Comparison of ENCODE assay signal across 7 mouse cellular contexts in genomic region chr7:100924674-100925445, GRCm38 (mm10). TPM values are rescaled to one million over a fixed set of nuclear protein-coding genes. Genes with fewer than 3 reads are reported as not detected.
DNase-seq lines count a peak whose midpoint lies in the region; ATAC-seq and TF ChIP-seq lines count a peak whose summit lies in the region.

No protein-coding gene starts in this region.

- peak overlapping the region; percentile 50; the same call in 1 of the 2 replicates for H3K9ac ChIP-seq in embryonic facial prominence, embryonic 14.5 days (ENCODE audit: low read depth, low read length)
- H3K9ac ChIP-seq in hindbrain, embryonic 15.5 days = no peak overlapping the region

- peak overlapping the region; percentile 92 for H3K4me2 ChIP-seq in embryonic facial prominence, embryonic 14.5 days (ENCODE audit: low read depth, low read length)
- H3K4me2 ChIP-seq in hindbrain, embryonic 15.5 days = peak overlapping the region; percentile 87; the same call in 1 of the 2 replicates

- H3K36me3 ChIP-seq in embryonic facial prominence, embryonic 14.5 days (ENCODE audit: control insufficient read depth, insufficient read depth, low read length) = peaks cover 36% of the 10 kb centered on the region
- H3K36me3 ChIP-seq in hindbrain, embryonic 15.5 days = no peaks in the 10 kb centered on the region

- peaks cover 69% of the 10 kb centered on the region for H3K4me1 ChIP-seq in embryonic facial prominence, embryonic 14.5 days (ENCODE audit: control insufficient read depth, insufficient read depth, low read length)
- H3K4me1 ChIP-seq in hindbrain, embryonic 15.5 days (replicated peaks) = peaks cover 52% of the 10 kb centered on the region
- H3K4me1 ChIP-seq in olfactory bulb, adult 2 months (ENCODE audit: control insufficient read depth, insufficient read depth, low read length) = peaks cover 72% of the 10 kb centered on the region

- no peak for ATAC-seq in embryonic facial prominence, embryonic 14.5 days (ENCODE audit: low read depth)
- ATAC-seq in hindbrain, embryonic 15.5 days (ENCODE audit: low FRiP score, low read depth) = no peak

- TF ChIP-seq POLR2A in olfactory bulb, adult 2 months (IDR thresholded peaks at IDR 0.05; ENCODE audit: insufficient read depth, low read depth, low read length) = no peak

- H3K27me3 ChIP-seq in embryonic facial prominence, embryonic 14.5 days (replicated peaks; ENCODE audit: control insufficient read depth, insufficient read depth, low read length) = no peaks in the 10 kb centered on the region
- peaks cover 7% of the 10 kb centered on the region for H3K27me3 ChIP-seq in hindbrain, embryonic 15.5 days

- H3K4me3 ChIP-seq in embryonic facial prominence, embryonic 14.5 days (ENCODE audit: low read depth, low read length) = peak overlapping the region; percentile 67
- no peak overlapping the region for H3K4me3 ChIP-seq in hindbrain, embryonic 15.5 days
- H3K4me3 ChIP-seq in olfactory bulb, adult 2 months (ENCODE audit: insufficient read depth, low read depth, low read length) = peak overlapping the region; percentile 67

- WGBS in embryonic facial prominence, embryonic 14.5 days = 8% methylated on average over 10 of the region's 10 CpGs
- 33% methylated on average over 10 of the region's 10 CpGs for WGBS in hindbrain, embryonic 15.5 days
- 12% methylated on average over 10 of the region's 10 CpGs for WGBS in olfactory bulb, adult 2 months

- TF ChIP-seq CTCF in olfactory bulb, adult 2 months (IDR thresholded peaks at IDR 0.05; ENCODE audit: insufficient read depth, low read depth, low read length) = no peak

- H3K27ac ChIP-seq in embryonic facial prominence, embryonic 14.5 days (replicated peaks; ENCODE audit: low read depth, low read length) = no peak overlapping the region
- H3K27ac ChIP-seq in hindbrain, embryonic 15.5 days (replicated peaks) = no peak overlapping the region
- H3K27ac ChIP-seq in olfactory bulb, adult 2 months (ENCODE audit: insufficient read depth, low read depth, low read length) = peak overlapping the region; percentile 95

- DNase-seq in lung, postnatal 10 days = peak; percentile 79
- DNase-seq in lung, postnatal 25 days (ENCODE audit: low spot score) = no peak
- peak; percentile 45 for DNase-seq in embryonic facial prominence, embryonic 14.5 days (ENCODE audit: low spot score)
- no peak for DNase-seq in thymus, postnatal 25 days
- no peak for DNase-seq in urinary bladder, postnatal 14 days (ENCODE audit: low spot score)

- no peaks in the 10 kb centered on the region for H3K9me3 ChIP-seq in embryonic facial prominence, embryonic 14.5 days (ENCODE audit: control insufficient read depth, low read length)
- no peaks in the 10 kb centered on the region for H3K9me3 ChIP-seq in hindbrain, embryonic 15.5 days

RNA-seq across cellular contexts. Expression of gene Arhgef17, which starts 7.0 kb away (rescaled TPM):
- polyA plus RNA-seq in embryonic facial prominence, embryonic 14.5 days (2014; fragmentation: Nextera tagmentation; extraction: Ambion mirVana) = 16.3 and 16.8 TPM in 2 replicates
- 12.9 and 14.6 TPM in 2 replicates for polyA plus RNA-seq in hindbrain, embryonic 15.5 days (2015; fragmentation: Nextera tagmentation; extraction: Ambion mirVana)
- not detected in 2 replicates for polyA plus RNA-seq in olfactory bulb, adult 2 months (2012; ENCODE audit: insufficient read depth, insufficient read length, low replicate concordance, missing spikeins)

RNA-seq across cellular contexts. Expression of gene P2ry6, which starts 49.6 kb away (rescaled TPM):
- polyA plus RNA-seq in embryonic facial prominence, embryonic 14.5 days (2014; fragmentation: Nextera tagmentation; extraction: Ambion mirVana) = 6.9 and 7.3 TPM in 2 replicates
- 3.2 and 4.4 TPM in 2 replicates for polyA plus RNA-seq in hindbrain, embryonic 15.5 days (2015; fragmentation: Nextera tagmentation; extraction: Ambion mirVana)
- polyA plus RNA-seq in olfactory bulb, adult 2 months (2012; ENCODE audit: insufficient read depth, insufficient read length, low replicate concordance, missing spikeins) = not detected in 2 replicates

Comparison
In these comparisons a context has a peak if more than half of its experiments do, and no peak if none do; other contexts are left out.
1. DNase-seq: peak in lung, postnatal 10 days (single experiment) and embryonic facial prominence, embryonic 14.5 days (single experiment); none in lung, postnatal 25 days (single experiment), thymus, postnatal 25 days (single experiment) and urinary bladder, postnatal 14 days (single experiment).